Mouse (Mus musculus): ENCODE data around the gene Dock10.

Gene Dock10

GRCm38 (mm10) chr1:80656389-80656788, 101.9 kb downstream of the Dock10 start:
- peak; percentile 20 for DNase-seq (ENCODE audit: low read depth, low spot score)

- no peak for DNase-seq (ENCODE audit: low read depth, low spot score)
These were observed 102.5 kb downstream of the Dock10 start for GRCm38 (mm10) chr1:80655854-80656253.

- DNase-seq (ENCODE audit: low read depth, low spot score): peak; percentile 36
These were observed 103.1 kb downstream of the Dock10 start for GRCm38 (mm10) chr1:80655195-80655594.

GRCm38 (mm10) chr1:80654177-80654576, 104.2 kb downstream of the Dock10 start:
- peak; percentile 39 for DNase-seq (ENCODE audit: low read depth, low spot score)

- DNase-seq (ENCODE audit: low read depth, low spot score): no peak
These were observed 105.5 kb downstream of the Dock10 start for GRCm38 (mm10) chr1:80652803-80653202.

GRCm38 (mm10) chr1:80652083-80652482, 106.2 kb downstream of the Dock10 start:
- DNase-seq (ENCODE audit: low read depth, low spot score): no peak

GRCm38 (mm10) chr1:80646602-80647001, 111.7 kb downstream of the Dock10 start:
- DNase-seq (ENCODE audit: low read depth, low spot score): no peak

GRCm38 (mm10) chr1:80643866-80644451, 114.4 kb downstream of the Dock10 start:
- DNase-seq (ENCODE audit: low read depth, low spot score): no peak

GRCm38 (mm10) chr1:80641832-80642231, 116.5 kb downstream of the Dock10 start:
- peak; percentile 56 for DNase-seq (ENCODE audit: low read depth, low spot score)

GRCm38 (mm10) chr1:80641288-80641687, 117.0 kb downstream of the Dock10 start:
- no peak for DNase-seq (ENCODE audit: low read depth, low spot score)

GRCm38 (mm10) chr1:80639553-80639952, 118.8 kb downstream of the Dock10 start:
- no peak for DNase-seq (ENCODE audit: low read depth, low spot score)

GRCm38 (mm10) chr1:80637214-80637705, 121.1 kb downstream of the Dock10 start:
- DNase-seq (ENCODE audit: low read depth, low spot score): peak; percentile 86

- no peak for DNase-seq (ENCODE audit: low read depth, low spot score)
These were observed 122.5 kb downstream of the Dock10 start for GRCm38 (mm10) chr1:80635825-80636224.

GRCm38 (mm10) chr1:80633536-80633935, 124.8 kb downstream of the Dock10 start:
- DNase-seq (ENCODE audit: low read depth, low spot score): no peak

GRCm38 (mm10) chr1:80630179-80631149, 127.9 kb downstream of the Dock10 start:
- peak; percentile 70 for DNase-seq (ENCODE audit: low read depth, low spot score)

- DNase-seq (ENCODE audit: low read depth, low spot score): no peak
These were observed 130.3 kb downstream of the Dock10 start for GRCm38 (mm10) chr1:80628054-80628453.

- no peak for DNase-seq (ENCODE audit: low read depth, low spot score)
These were observed 131.5 kb downstream of the Dock10 start for GRCm38 (mm10) chr1:80626800-80627199.

- no peak for DNase-seq (ENCODE audit: low read depth, low spot score)
These were observed 133.0 kb downstream of the Dock10 start for GRCm38 (mm10) chr1:80625371-80625770.

- no peak for DNase-seq (ENCODE audit: low read depth, low spot score)
These were observed 133.8 kb downstream of the Dock10 start for GRCm38 (mm10) chr1:80624552-80624951.

- DNase-seq (ENCODE audit: low read depth, low spot score): no peak
These were observed 135.7 kb downstream of the Dock10 start for GRCm38 (mm10) chr1:80622646-80623045.

- peak; percentile 68 for DNase-seq (ENCODE audit: low read depth, low spot score)
These were observed 139.2 kb downstream of the Dock10 start for GRCm38 (mm10) chr1:80619100-80619499.

GRCm38 (mm10) chr1:80616671-80617070, 141.7 kb downstream of the Dock10 start:
- peak; percentile 83 for DNase-seq (ENCODE audit: low read depth, low spot score)

- no peak for DNase-seq (ENCODE audit: low read depth, low spot score)
These were observed 143.6 kb downstream of the Dock10 start for GRCm38 (mm10) chr1:80614750-80615149.
